In the genomic region with DNA sequence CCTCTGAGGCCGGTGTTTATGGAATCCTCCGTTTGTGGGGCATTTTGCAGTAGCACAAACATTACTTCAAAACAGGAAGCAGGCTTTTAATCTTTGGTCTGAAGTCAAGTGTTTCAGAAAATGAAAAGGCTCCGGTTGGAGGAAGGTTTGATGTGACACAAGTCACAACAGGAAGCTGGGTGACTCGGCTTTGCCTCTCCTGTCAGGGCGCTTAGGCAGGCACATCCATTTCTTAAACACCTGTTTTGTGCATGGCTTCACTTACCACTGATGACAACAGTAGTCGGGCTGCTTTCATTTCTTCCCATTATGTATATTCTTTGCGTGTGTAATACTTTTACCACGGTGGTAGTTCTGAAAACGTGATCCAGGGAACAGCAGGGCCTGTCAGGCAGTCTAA, we compare ENCODE assay signal across 13 mouse cellular contexts. TPM values are rescaled to one million over a fixed set of nuclear protein-coding genes. Genes with fewer than 3 reads are reported as not detected.
A peak's percentile ranks its signal among the peaks of the same experiment; 100 is the strongest.
DNase-seq lines count a peak whose midpoint lies in the region; ATAC-seq and TF ChIP-seq lines count a peak whose summit lies in the region.
"Had no signal": no experiment of that assay in that cellular context is flagged by ENCODE, and none has a peak within 500 bp of the region (broad histone marks: within the 10 kb centered on the region; RNA-seq: fewer than 3 reads in every experiment).

No protein-coding gene starts in this region.

- no peaks in the 10 kb centered on the region for H3K27me3 ChIP-seq in kidney, adult 2 months (replicated peaks; ENCODE audit: control insufficient read depth, insufficient read depth, low read length)
- H3K27me3 ChIP-seq in midbrain, embryonic 13.5 days, result no peaks in the 10 kb centered on the region
- H3K27me3 ChIP-seq: hindbrain, embryonic 12.5 days had no signal

- no peak overlapping the region; the same call in 1 of the 2 replicates for H3K27ac ChIP-seq in kidney, adult 2 months (ENCODE audit: insufficient read depth, low read depth, low read length)
- H3K27ac ChIP-seq in midbrain, embryonic 13.5 days, result no peak overlapping the region
- H3K27ac ChIP-seq: forebrain, embryonic 10.5 days; hindbrain, embryonic 12.5 days; liver, embryonic 14.5 days had no signal

- H3K36me3 ChIP-seq in kidney, adult 2 months (ENCODE audit: control insufficient read depth, insufficient read depth, low read length), result no peaks in the 10 kb centered on the region
- H3K36me3 ChIP-seq in midbrain, embryonic 13.5 days, result no peaks in the 10 kb centered on the region
- H3K36me3 ChIP-seq: forebrain, embryonic 10.5 days; hindbrain, embryonic 12.5 days had no signal

- H3K4me2 ChIP-seq in midbrain, embryonic 13.5 days (replicated peaks), result no peak overlapping the region
- H3K4me2 ChIP-seq: hindbrain, embryonic 12.5 days had no signal

- 62% methylated on average over 9 of the region's 9 CpGs for WGBS in kidney, adult 2 months
- 78% methylated on average over 9 of the region's 9 CpGs for WGBS in midbrain, embryonic 13.5 days

- ATAC-seq in midbrain, embryonic 13.5 days, result no peak

- no peak overlapping the region for H3K4me3 ChIP-seq in kidney, adult 2 months (ENCODE audit: insufficient read depth, low read depth, low read length)
- H3K4me3 ChIP-seq in midbrain, embryonic 13.5 days (replicated peaks), result no peak overlapping the region
- H3K4me3 ChIP-seq: forebrain, embryonic 10.5 days; hindbrain, embryonic 12.5 days had no signal

- H3K9ac ChIP-seq in midbrain, embryonic 13.5 days (replicated peaks), result no peak overlapping the region
- H3K9ac ChIP-seq: hindbrain, embryonic 12.5 days; liver, embryonic 14.5 days had no signal

- DNase-seq in kidney, adult 2 months, result peak; percentile 54
- DNase-seq in kidney, postnatal 25 days, result no peak
- DNase-seq in CD4-positive helper T cell, adult 2 months (ENCODE audit: low read depth, low spot score), result peak; percentile 85
- peak; percentile 85 for DNase-seq in induced T-regulatory cell, adult 2 months (ENCODE audit: low read depth)
- DNase-seq in thymus, adult 18-20 months, result peak; percentile 60 to 81
- no peak for DNase-seq in retina, embryonic 14.5 days (ENCODE audit: low spot score)
- DNase-seq in layer of hippocampus, adult 18-20 months (ENCODE audit: low spot score in 2 of 2), result no peak
- DNase-seq: cerebellum, adult 9-10 months; right cerebral cortex, adult 18-20 months had no signal

- no peaks in the 10 kb centered on the region for H3K9me3 ChIP-seq in midbrain, embryonic 13.5 days
- H3K9me3 ChIP-seq: forebrain, embryonic 10.5 days; hindbrain, embryonic 12.5 days had no signal

- TF ChIP-seq POLR2A in kidney, adult 2 months (IDR thresholded peaks at IDR 0.05; ENCODE audit: low read depth, low read length), result no peak

- no peak for TF ChIP-seq CTCF in kidney, adult 2 months (conservative IDR thresholded peaks at IDR 0.05; ENCODE audit: insufficient read depth, insufficient read length, low read depth, low read length)

- peaks cover 4% of the 10 kb centered on the region; the same call in 1 of the 2 replicates for H3K4me1 ChIP-seq in kidney, adult 2 months (ENCODE audit: control insufficient read depth, insufficient read depth, low read length)
- H3K4me1 ChIP-seq in midbrain, embryonic 13.5 days (replicated peaks), result peaks cover 14% of the 10 kb centered on the region

RNA-seq across cellular contexts. Expression of a gene that starts 22.2 kb away (rescaled TPM):
- 25.1 and 29.6 TPM in 2 replicates for polyA plus RNA-seq in kidney, adult 2 months (2012; rRNA removed)
- 10 to 100 TPM; 38.7 to 42.0 TPM for total RNA-seq in layer of hippocampus, adult 18-20 months (2021)
- polyA plus RNA-seq in midbrain, embryonic 13.5 days (2015; fragmentation: Nextera tagmentation; extraction: Ambion mirVana), result 109 and 118 TPM in 2 replicates

Comparison
In these comparisons a context has a peak if more than half of its experiments do, and no peak if none do; other contexts are left out.
1. DNase-seq: peak in kidney, adult 2 months (single experiment), CD4-positive helper T cell, adult 2 months (single experiment), induced T-regulatory cell, adult 2 months (single experiment) and thymus, adult 18-20 months (2 of 2); none in kidney, postnatal 25 days (0 of 2), retina, embryonic 14.5 days (single experiment) and layer of hippocampus, adult 18-20 months (0 of 2).